Mouse (Mus musculus): ENCODE results near the gene Zcchc7. TPM values are rescaled to one million over a fixed set of nuclear protein-coding genes. Genes with fewer than 3 reads are reported as not detected.

Zcchc7 gene
- polyA plus RNA-seq, 1 experiment from 2014 or later: 40.8 TPM

DNA sequence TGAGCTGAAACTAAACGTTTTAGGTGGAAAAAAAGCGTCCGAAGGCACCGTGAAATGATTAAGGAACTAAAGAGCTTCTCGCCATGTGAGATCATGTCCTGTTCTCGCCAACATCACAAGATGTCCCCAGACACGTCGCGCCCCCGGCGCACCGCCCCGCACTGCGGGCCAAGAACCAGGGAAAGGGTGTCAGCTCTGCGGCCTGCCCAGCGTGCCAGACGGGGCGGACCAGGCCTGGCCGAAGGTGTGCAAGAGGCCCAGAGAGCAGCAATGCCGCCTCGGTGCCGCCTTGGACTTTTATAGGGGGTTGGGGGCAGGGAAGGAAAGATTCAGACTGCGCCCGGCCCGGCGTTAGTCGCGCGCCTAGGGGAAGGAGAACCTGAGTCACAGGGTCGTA lies 45.0 kb upstream of the Zcchc7 start:
- ATAC-seq (no peak), DNase-seq (ENCODE audit: low spot score) (no peak)
- Histone ChIP-seq H3K36me3 (ENCODE audit: insufficient read depth, low read length) (no peaks in the 10 kb centered on the region), H3K4me3 (ENCODE audit: low read depth, low read length) (no peak overlapping the region), H3K27ac (ENCODE audit: low read length) (no peak overlapping the region), H3K4me1 (ENCODE audit: insufficient read depth, low read depth, low read length) (no peaks in the 10 kb centered on the region), H3K9ac (replicated peaks; ENCODE audit: low read depth) (no peak overlapping the region), H3K9me3 (ENCODE audit: low read length) (no peaks in the 10 kb centered on the region), H3K4me2 (replicated peaks; ENCODE audit: low read depth, low read length) (no peak overlapping the region), H3K27me3 (replicated peaks; ENCODE audit: insufficient read depth, low read length) (peaks cover 84% of the 10 kb centered on the region)
- no peak for TF ChIP-seq CTCF (IDR thresholded peaks at IDR 0.05)
- no peak for TF ChIP-seq EP300 (IDR thresholded peaks at IDR 0.05)
- 2% methylated on average over 30 of the region's 30 CpGs for WGBS

DNA sequence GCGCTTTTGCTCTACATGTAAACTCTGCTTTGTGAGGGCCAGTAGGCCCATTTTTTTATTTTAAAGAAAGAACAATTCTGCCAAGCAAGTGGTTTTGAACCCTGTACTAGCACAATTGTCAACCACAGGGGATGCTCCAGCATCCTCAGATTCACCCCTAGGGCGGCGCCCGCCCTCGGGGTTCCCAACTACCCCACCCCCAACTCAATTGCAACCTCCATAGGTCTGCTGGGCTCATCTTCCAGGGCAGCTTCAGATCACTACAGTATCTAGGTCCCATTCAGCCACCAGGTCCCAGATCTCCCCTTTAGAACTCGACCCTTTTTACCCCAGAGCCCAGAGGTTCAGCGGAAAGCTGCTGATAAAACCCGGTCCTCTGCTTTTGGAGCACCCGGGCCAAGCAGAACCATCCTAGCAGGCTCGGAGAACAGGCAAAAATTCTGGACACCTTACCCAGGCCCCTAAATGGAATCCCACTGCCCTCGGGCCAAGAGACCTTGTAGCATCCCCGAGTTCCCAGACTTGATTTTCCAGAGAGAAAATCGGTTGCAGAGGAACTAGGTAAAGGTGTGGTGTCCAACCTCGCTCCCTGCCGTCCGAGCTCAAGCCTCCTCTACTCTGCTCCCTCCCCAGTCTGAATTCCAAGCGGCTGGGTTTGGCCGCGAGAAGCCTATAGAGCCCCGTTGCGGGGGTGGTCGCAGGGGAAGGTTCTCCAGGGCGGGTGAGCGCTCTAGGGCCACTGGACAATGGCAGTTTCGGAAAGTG lies 44.4 kb upstream of the Zcchc7 start:
- H3K4me3 ChIP-seq (ENCODE audit: low read depth, low read length): 0 out of 2 replicates have a peak overlapping the region, but pooled peaks have one; percentile 8
- 3% methylated on average over 25 of the region's 25 CpGs for WGBS
- H3K27ac ChIP-seq (ENCODE audit: low read length): no peak overlapping the region
- H3K4me2 ChIP-seq (replicated peaks; ENCODE audit: low read depth, low read length): peak overlapping the region; percentile 40; the same call in 1 of the 2 replicates
- no peaks in the 10 kb centered on the region for H3K9me3 ChIP-seq (ENCODE audit: low read length)
- H3K36me3 ChIP-seq (ENCODE audit: insufficient read depth, low read length): no peaks in the 10 kb centered on the region
- ATAC-seq: no peak
- H3K9ac ChIP-seq (replicated peaks; ENCODE audit: low read depth): no peak overlapping the region
- no peaks in the 10 kb centered on the region for H3K4me1 ChIP-seq (ENCODE audit: insufficient read depth, low read depth, low read length)
- H3K27me3 ChIP-seq (replicated peaks; ENCODE audit: insufficient read depth, low read length): peaks cover 79% of the 10 kb centered on the region
- TF ChIP-seq EP300 (IDR thresholded peaks at IDR 0.05): no peak
- no peak for TF ChIP-seq CTCF (IDR thresholded peaks at IDR 0.05)
- no peak for DNase-seq (ENCODE audit: low spot score)

GRCm38 (mm10) chr4:44712051-44712700 lies 43.5 kb upstream of the Zcchc7 start:
- 3% methylated on average over 25 of the region's 25 CpGs for WGBS
- peaks cover 81% of the 10 kb centered on the region for H3K27me3 ChIP-seq (replicated peaks; ENCODE audit: insufficient read depth, low read length)
- peak overlapping the region; percentile 8; the same call in 1 of the 2 replicates for H3K4me3 ChIP-seq (ENCODE audit: low read depth, low read length)
- TF ChIP-seq CTCF (IDR thresholded peaks at IDR 0.05) (no peak), EP300 (IDR thresholded peaks at IDR 0.05) (no peak)
- no peak for ATAC-seq
- H3K27ac ChIP-seq (ENCODE audit: low read length): no peak overlapping the region
- H3K4me2 ChIP-seq (replicated peaks; ENCODE audit: low read depth, low read length): peak overlapping the region; percentile 40
- H3K4me1 ChIP-seq (ENCODE audit: insufficient read depth, low read depth, low read length): no peaks in the 10 kb centered on the region
- no peak overlapping the region for H3K9ac ChIP-seq (replicated peaks; ENCODE audit: low read depth)
- H3K36me3 ChIP-seq (ENCODE audit: insufficient read depth, low read length): no peaks in the 10 kb centered on the region
- no peak for DNase-seq (ENCODE audit: low spot score)
- no peaks in the 10 kb centered on the region for H3K9me3 ChIP-seq (ENCODE audit: low read length)

GRCm38 (mm10) chr4:44712786-44713553 lies 42.7 kb upstream of the Zcchc7 start:
- no peaks in the 10 kb centered on the region for H3K4me1 ChIP-seq (ENCODE audit: insufficient read depth, low read depth, low read length)
- H3K4me2 ChIP-seq (replicated peaks; ENCODE audit: low read depth, low read length): no peak overlapping the region; the same call in 1 of the 2 replicates
- H3K36me3 ChIP-seq (ENCODE audit: insufficient read depth, low read length): no peaks in the 10 kb centered on the region
- ATAC-seq (no peak), DNase-seq (ENCODE audit: low spot score) (no peak)
- 2% methylated on average over 50 of the region's 50 CpGs for WGBS
- H3K9ac ChIP-seq (replicated peaks; ENCODE audit: low read depth): no peak overlapping the region
- H3K9me3 ChIP-seq (ENCODE audit: low read length): no peaks in the 10 kb centered on the region
- TF ChIP-seq CTCF (IDR thresholded peaks at IDR 0.05) (no peak), EP300 (IDR thresholded peaks at IDR 0.05) (no peak)
- peaks cover 83% of the 10 kb centered on the region for H3K27me3 ChIP-seq (replicated peaks; ENCODE audit: insufficient read depth, low read length)
- H3K27ac ChIP-seq (ENCODE audit: low read length): no peak overlapping the region
- no peak overlapping the region for H3K4me3 ChIP-seq (ENCODE audit: low read depth, low read length)

DNA sequence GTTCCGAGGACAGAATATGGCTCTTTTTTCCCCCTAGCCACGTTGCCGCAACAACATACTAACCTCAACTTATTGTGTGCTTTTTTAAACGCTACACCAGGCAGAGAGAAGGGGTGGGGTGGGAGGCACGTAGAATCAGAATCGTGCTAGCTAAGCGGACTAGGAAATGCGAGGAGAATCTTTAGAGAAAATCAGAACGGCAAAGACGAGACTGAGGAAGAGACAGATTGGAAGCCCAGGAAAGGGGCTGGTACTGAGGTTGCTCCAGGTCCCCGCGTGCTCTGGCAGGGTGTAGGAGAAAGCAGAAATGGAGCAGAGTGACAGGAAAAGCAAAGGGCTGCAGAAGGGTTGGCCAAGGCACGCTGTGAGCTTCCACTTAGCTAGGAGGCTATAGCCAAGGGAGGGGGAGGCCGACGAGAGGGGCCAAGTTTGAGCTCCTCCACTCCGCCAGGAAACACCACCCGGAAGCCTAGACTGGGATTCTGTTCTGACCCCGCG lies 42.1 kb upstream of the Zcchc7 start:
- H3K9ac ChIP-seq (replicated peaks; ENCODE audit: low read depth): no peak overlapping the region
- under 1% methylated on average over 19 of the region's 19 CpGs for WGBS
- H3K36me3 ChIP-seq (ENCODE audit: insufficient read depth, low read length): no peaks in the 10 kb centered on the region
- peaks cover 83% of the 10 kb centered on the region for H3K27me3 ChIP-seq (replicated peaks; ENCODE audit: insufficient read depth, low read length)
- TF ChIP-seq EP300 (IDR thresholded peaks at IDR 0.05) (no peak), CTCF (IDR thresholded peaks at IDR 0.05) (no peak)
- no peak overlapping the region for H3K4me3 ChIP-seq (ENCODE audit: low read depth, low read length)
- no peaks in the 10 kb centered on the region for H3K9me3 ChIP-seq (ENCODE audit: low read length)
- DNase-seq (ENCODE audit: low spot score) (no peak), ATAC-seq (no peak)
- H3K27ac ChIP-seq (ENCODE audit: low read length): no peak overlapping the region
- no peak overlapping the region for H3K4me2 ChIP-seq (replicated peaks; ENCODE audit: low read depth, low read length)
- H3K4me1 ChIP-seq (ENCODE audit: insufficient read depth, low read depth, low read length): no peaks in the 10 kb centered on the region

- no peak for DNase-seq (ENCODE audit: low spot score)
- no peak overlapping the region for H3K4me2 ChIP-seq (replicated peaks; ENCODE audit: low read depth, low read length)
- H3K4me1 ChIP-seq (ENCODE audit: insufficient read depth, low read depth, low read length): no peaks in the 10 kb centered on the region
- WGBS: 2% methylated on average over 27 of the region's 27 CpGs
- H3K4me3 ChIP-seq (ENCODE audit: low read depth, low read length): no peak overlapping the region
- H3K27ac ChIP-seq (ENCODE audit: low read length): no peak overlapping the region
- H3K9me3 ChIP-seq (ENCODE audit: low read length): no peaks in the 10 kb centered on the region
- peaks cover 78% of the 10 kb centered on the region for H3K27me3 ChIP-seq (replicated peaks; ENCODE audit: insufficient read depth, low read length)
- no peak for ATAC-seq
- H3K9ac ChIP-seq (replicated peaks; ENCODE audit: low read depth): no peak overlapping the region
- TF ChIP-seq CTCF (IDR thresholded peaks at IDR 0.05) (no peak), EP300 (IDR thresholded peaks at IDR 0.05) (no peak)
- H3K36me3 ChIP-seq (ENCODE audit: insufficient read depth, low read length): no peaks in the 10 kb centered on the region
Observed at GRCm38 (mm10) chr4:44714111-44714621, 41.5 kb upstream of the Zcchc7 start.

Measured in lung, postnatal 0 days (tissue).